Mouse (Mus musculus): ENCODE data around the gene Speg.

GRCm38 (mm10) chr1:75388898-75389515, 13.9 kb downstream of the Speg start:
- TF ChIP-seq EP300 (IDR thresholded peaks at IDR 0.05; ENCODE audit: insufficient read depth, low read depth, low read length) (no peak), POLR2A (IDR thresholded peaks at IDR 0.05; ENCODE audit: insufficient read depth, low read length) (no peak), CTCF (IDR thresholded peaks at IDR 0.05; ENCODE audit: low read depth, low read length) (no peak)

All from ES-Bruce4 (cell line).